Mouse (Mus musculus) megakaryocyte, embryonic 14.5 days (primary cell): ENCODE measurements around the gene Fndc7. TPM values are rescaled to one million over a fixed set of nuclear protein-coding genes. Genes with fewer than 3 reads are reported as not detected.
A peak's percentile ranks its signal among the peaks of the same experiment; 100 is the strongest.
"Not testable (repeated sequence)": the region's sequence is repeated elsewhere in the genome, so short reads cannot be mapped to it uniquely, and the experiment has no call there.

Experiments used
- H3K27me3 ChIP-seq: replicated peaks from 2 replicates; pipeline ENCODE3; 2012; ENCODE audit warnings: inconsistent platforms
- H3K36me3 ChIP-seq: replicated peaks from 2 replicates; pipeline ENCODE3; 2012; ENCODE audit warnings: low read length, inconsistent platforms, mixed read lengths
- H3K4me1 ChIP-seq: 2 replicates; pipeline ENCODE4 v1.6.1; 2012; ENCODE audit warnings: inconsistent platforms
- H3K4me3 ChIP-seq: replicated peaks from 2 replicates; pipeline ENCODE3; 2012; ENCODE audit warnings: moderate library complexity, mild to moderate bottlenecking, inconsistent platforms
- H3K9me3 ChIP-seq: 2 replicates; pipeline ENCODE4 v1.6.1; 2012; ENCODE audit warnings: inconsistent platforms
- FLI1 ChIP-seq: IDR thresholded peaks from 2 replicates; pipeline ENCODE4 v1.6.1; 2012; ENCODE audit warnings: low read length, inconsistent platforms, mixed read lengths
- GATA1 ChIP-seq: IDR thresholded peaks from 3 replicates; pipeline ENCODE4 v1.6.1; 2012; ENCODE audit warnings: mixed read lengths, low read length, inconsistent platforms, borderline replicate concordance
- polyA plus RNA-seq: library from polyadenylated mRNA; stranded (reverse); fragments of >175 nt; gene quantifications from 2 replicates; pipeline ENCODE4 v1.2.3, GENCODE M21; 2012; ENCODE audit warnings: low replicate concordance; ENCODE audit not compliant: insufficient read depth

Gene Fndc7
- polyA plus RNA-seq, 1 experiment: 0.04 TPM

GRCm38 (mm10) chr3:108844521-108844920, 45.3 kb downstream of the Fndc7 start:
- Histone ChIP-seq H3K4me1 (peaks cover 57% of the 10 kb centered on the region), H3K9me3 (no peaks in the 10 kb centered on the region), H3K36me3 (no peaks in the 10 kb centered on the region), H3K4me3 (no peak overlapping the region), H3K27me3 (peaks cover 3% of the 10 kb centered on the region)
- TF ChIP-seq GATA1: no peak

GRCm38 (mm10) chr3:108844026-108844425, 45.8 kb downstream of the Fndc7 start:
- Histone ChIP-seq H3K4me1 (peaks cover 56% of the 10 kb centered on the region), H3K36me3 (no peaks in the 10 kb centered on the region), H3K4me3 (no peak overlapping the region), H3K27me3 (peaks cover 3% of the 10 kb centered on the region), H3K9me3 (no peaks in the 10 kb centered on the region)
- TF ChIP-seq GATA1 (no peak), FLI1 (no peak)

GRCm38 (mm10) chr3:108840716-108841054, 49.1 kb downstream of the Fndc7 start:
- Histone ChIP-seq H3K4me3 (peak overlapping the region; percentile 99), H3K4me1 (peaks cover 64% of the 10 kb centered on the region), H3K9me3 (no peaks in the 10 kb centered on the region), H3K36me3 (peaks cover 27% of the 10 kb centered on the region), H3K27me3 (no peaks in the 10 kb centered on the region)
- TF ChIP-seq FLI1 (no peak), GATA1 (no peak)

- peaks cover 31% of the 10 kb centered on the region for H3K36me3 ChIP-seq
- H3K9me3 ChIP-seq: no peaks in the 10 kb centered on the region
- TF ChIP-seq FLI1: no peak
- TF ChIP-seq GATA1: no peak
- peaks cover 64% of the 10 kb centered on the region for H3K4me1 ChIP-seq
- peak within 1 kb of the TSS; percentile 99 for H3K4me3 ChIP-seq
- no peaks in the 10 kb centered on the region for H3K27me3 ChIP-seq
Observed at GRCm38 (mm10) chr3:108840000-108840715, 49.6 kb downstream of the Fndc7 start, which contains the start of gene Stxbp3. Gene Stxbp3, minus strand, starts transcription at chr3:108840526.

GRCm38 (mm10) chr3:108839647-108839999, 50.2 kb downstream of the Fndc7 start:
- Histone ChIP-seq H3K36me3 (peaks cover 31% of the 10 kb centered on the region), H3K9me3 (no peaks in the 10 kb centered on the region)
- TF ChIP-seq GATA1 (no peak), FLI1 (no peak)

GRCm38 (mm10) chr3:108838980-108839379, 50.8 kb downstream of the Fndc7 start:
- H3K9me3 ChIP-seq: no peaks in the 10 kb centered on the region
- no peaks in the 10 kb centered on the region for H3K27me3 ChIP-seq
- H3K4me3 ChIP-seq: peak overlapping the region; percentile 99
- peaks cover 37% of the 10 kb centered on the region for H3K36me3 ChIP-seq
- TF ChIP-seq GATA1 (no peak), FLI1 (no peak)
- peaks cover 54% of the 10 kb centered on the region for H3K4me1 ChIP-seq

More at GRCm38 (mm10) chr3:108839647-108839999, 50.2 kb downstream of the Fndc7 start:
- Histone ChIP-seq H3K4me3 (peak overlapping the region; percentile 99), H3K4me1 (peaks cover 60% of the 10 kb centered on the region), H3K27me3 (no peaks in the 10 kb centered on the region)

GRCm38 (mm10) chr3:108836931-108837330, 52.9 kb downstream of the Fndc7 start:
- Histone ChIP-seq H3K9me3 (no peaks in the 10 kb centered on the region), H3K27me3 (no peaks in the 10 kb centered on the region), H3K4me1 (peaks cover 66% of the 10 kb centered on the region), H3K4me3 (no peak overlapping the region), H3K36me3 (peaks cover 45% of the 10 kb centered on the region)
- TF ChIP-seq FLI1 (no peak), GATA1 (no peak)

GRCm38 (mm10) chr3:108833717-108834116, 56.1 kb downstream of the Fndc7 start:
- H3K4me3 ChIP-seq, H3K9me3 ChIP-seq, H3K27me3 ChIP-seq: not testable (repeated sequence)
- peaks cover 75% of the 10 kb centered on the region for H3K36me3 ChIP-seq
- peaks cover 77% of the 10 kb centered on the region for H3K4me1 ChIP-seq

GRCm38 (mm10) chr3:108831750-108832149, 58.1 kb downstream of the Fndc7 start:
- no peak overlapping the region for H3K4me3 ChIP-seq
- no peak for TF ChIP-seq FLI1
- TF ChIP-seq GATA1: no peak
- H3K36me3 ChIP-seq: peaks cover 78% of the 10 kb centered on the region

GRCm38 (mm10) chr3:108830493-108830892, 59.3 kb downstream of the Fndc7 start:
- H3K9me3 ChIP-seq: no peaks in the 10 kb centered on the region
- TF ChIP-seq GATA1 (no peak), FLI1 (no peak)
- peaks cover 78% of the 10 kb centered on the region for H3K36me3 ChIP-seq
- peaks cover 45% of the 10 kb centered on the region for H3K4me1 ChIP-seq
- H3K27me3 ChIP-seq: no peaks in the 10 kb centered on the region
- H3K4me3 ChIP-seq: peak overlapping the region; percentile 9

More at GRCm38 (mm10) chr3:108831750-108832149, 58.1 kb downstream of the Fndc7 start:
- Histone ChIP-seq H3K27me3 (no peaks in the 10 kb centered on the region), H3K9me3 (no peaks in the 10 kb centered on the region), H3K4me1 (peaks cover 58% of the 10 kb centered on the region)
